Comparison of ENCODE assay signal across 8 mouse cellular contexts in genomic region chr14:55721700-55722437, GRCm38 (mm10). TPM values are rescaled to one million over a fixed set of nuclear protein-coding genes. Genes with fewer than 3 reads are reported as not detected.
DNase-seq lines count a peak whose midpoint lies in the region; ATAC-seq and TF ChIP-seq lines count a peak whose summit lies in the region.

Gene Rabggta (minus strand): TSS chr14:55722263.

- H3K27ac ChIP-seq in hindbrain, embryonic 14.5 days, result peak within 1 kb of the TSS; percentile 90

- WGBS in hindbrain, embryonic 14.5 days, result under 1% methylated on average over 49 of the region's 50 CpGs

- no peaks in the 10 kb centered on the region for H3K27me3 ChIP-seq in Patski
- H3K27me3 ChIP-seq in hindbrain, embryonic 14.5 days (ENCODE audit: control insufficient read depth, insufficient read depth, low read length), result no peaks in the 10 kb centered on the region

- peak within 1 kb of the TSS; percentile 73 for H3K9ac ChIP-seq in hindbrain, embryonic 14.5 days

- no peak for TF ChIP-seq CTCF in Patski (IDR thresholded peaks at IDR 0.05)

- H3K4me2 ChIP-seq in hindbrain, embryonic 14.5 days (replicated peaks), result peak within 1 kb of the TSS; percentile 69

- peaks cover 30% of the 10 kb centered on the region for H3K36me3 ChIP-seq in hindbrain, embryonic 14.5 days (replicated peaks; ENCODE audit: control insufficient read depth, insufficient read depth)

- POLR2A ChIA-PET in Patski (lab: Charles Lee), result no interaction called here

- CTCF ChIA-PET in Patski (lab: Charles Lee), result interaction anchor here (0.8 to 3.3 kb wide), 11 partner anchors 9 to 69 kb away, joined by 3 to 15 read pairs (median 3); partner anchors contain the start of gene Tinf2

- in situ Hi-C loops in Patski (cut with MboI; ENCODE audit: low pct_unique_long_range_greater_than_20kb), result no loop called here

- H3K4me1 ChIP-seq in hindbrain, embryonic 14.5 days (replicated peaks; ENCODE audit: control insufficient read depth, insufficient read depth, low read length), result peaks cover 12% of the 10 kb centered on the region; the same call in 1 of the 2 replicates

- peak; percentile 62 for ATAC-seq in Patski
- peak; percentile 97 for ATAC-seq in hindbrain, embryonic 14.5 days (ENCODE audit: low FRiP score)

- no peak for DNase-seq in Patski (ENCODE audit: low read depth, low spot score)
- DNase-seq in cerebellum, postnatal 14 days, result peak; percentile 96 to 97
- DNase-seq in frontal cortex, postnatal 25 days (ENCODE audit: low spot score in 2 of 2), result peak; percentile 85 to 89
- DNase-seq in hindbrain, embryonic 14.5 days (ENCODE audit: low spot score), result peak; percentile 94
- DNase-seq in layer of hippocampus, postnatal 36 days, result peak; percentile 87 to 88
- peak; percentile 96 for DNase-seq in lung, postnatal 36 days
- DNase-seq in retina, postnatal 1 day, result peak; percentile 94
- DNase-seq in urinary bladder, adult 18-20 months (ENCODE audit: low spot score in 2 of 2), result peak; percentile 89 to 94

- peak within 1 kb of the TSS; percentile 66 for H3K4me3 ChIP-seq in hindbrain, embryonic 14.5 days (replicated peaks; ENCODE audit: low read length)

- no peaks in the 10 kb centered on the region for H3K9me3 ChIP-seq in hindbrain, embryonic 14.5 days (ENCODE audit: control insufficient read depth, low read length)

RNA-seq across cellular contexts. Expression of gene Rabggta, which starts in this region (rescaled TPM):
- polyA plus RNA-seq in Patski (2021), result 32.8 TPM
- polyA plus RNA-seq in hindbrain, embryonic 14.5 days (2014; fragmentation: Nextera tagmentation; extraction: Ambion mirVana), result 46.2 and 48.8 TPM in 2 replicates
- 10 to 100 TPM; 42.8 to 43.8 TPM for total RNA-seq in layer of hippocampus, postnatal 36 days (2021)
